Mouse (Mus musculus) stomach, postnatal 0 days (tissue): Measurements from ENCODE around the gene Kalrn.

ENCODE experiments used
- CTCF ChIP-seq: IDR thresholded peaks from 2 replicates; pipeline ENCODE4 v1.5.1; 2016; ENCODE audit warnings: antibody characterized with exemption, low read depth, mild to moderate bottlenecking, moderate library complexity
- EP300 ChIP-seq: optimal IDR thresholded peaks from 2 replicates; pipeline ENCODE3; 2016; ENCODE audit warnings: antibody characterized with exemption

GRCm38 (mm10) chr16:34311577-34311976 is 261.8 kb downstream of the Kalrn start:
- TF ChIP-seq CTCF (no peak), EP300 (no peak)
